In the genomic region with DNA sequence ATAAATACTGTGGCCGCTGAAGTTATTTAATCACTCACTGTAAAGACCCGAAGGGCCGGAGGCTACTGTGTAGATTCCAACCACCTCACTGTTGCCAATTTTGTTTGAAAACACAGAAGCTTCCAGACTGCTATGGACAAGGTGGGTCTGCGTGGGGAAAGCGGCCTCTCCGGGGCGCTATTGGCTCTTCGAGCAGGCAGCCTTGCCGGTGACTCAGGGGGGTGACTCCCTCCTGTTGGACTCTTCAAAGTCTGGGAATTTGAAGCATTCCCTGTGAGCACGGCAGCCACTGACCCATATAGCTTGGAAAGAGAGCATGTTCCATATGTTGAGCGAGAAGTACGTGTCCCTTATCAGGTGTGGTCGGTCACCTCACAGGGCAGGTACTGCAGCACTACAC, we compare ENCODE assay signal across 17 mouse cellular contexts. TPM values are rescaled to one million over a fixed set of nuclear protein-coding genes. Genes with fewer than 3 reads are reported as not detected.
DNase-seq lines count a peak whose midpoint lies in the region; ATAC-seq and TF ChIP-seq lines count a peak whose summit lies in the region.
"Had no signal": no experiment of that assay in that cellular context is flagged by ENCODE, and none has a peak within 500 bp of the region (broad histone marks: within the 10 kb centered on the region; RNA-seq: fewer than 3 reads in every experiment).

No protein-coding gene starts in this region.

- TF ChIP-seq EP300 in lung, postnatal 0 days (IDR thresholded peaks at IDR 0.05) = peak; percentile 66
- TF ChIP-seq EP300 in stomach, postnatal 0 days (optimal IDR thresholded peaks at IDR 0.05) = no peak

- peak overlapping the region; percentile 98 for H3K4me2 ChIP-seq in heart, embryonic 14.5 days (ENCODE audit: low read length)
- peak overlapping the region; percentile 85; the same call in 1 of the 2 replicates for H3K4me2 ChIP-seq in lung, postnatal 0 days (replicated peaks; ENCODE audit: low read depth, low read length)
- no peak overlapping the region for H3K4me2 ChIP-seq in stomach, postnatal 0 days (replicated peaks; ENCODE audit: low read depth)

- no peak overlapping the region for H3K9ac ChIP-seq in heart, embryonic 14.5 days (ENCODE audit: low read length)
- peak overlapping the region; percentile 23; the same call in 1 of the 2 replicates for H3K9ac ChIP-seq in lung, postnatal 0 days (replicated peaks; ENCODE audit: low read depth)
- H3K9ac ChIP-seq in stomach, postnatal 0 days (ENCODE audit: low read length) = no peak overlapping the region
- H3K9ac ChIP-seq: forebrain, embryonic 15.5 days; liver, embryonic 12.5 days had no signal

- DNase-seq in adrenal gland, adult 2 months = peak; percentile 39
- DNase-seq in adrenal gland, postnatal 10 days = no peak
- DNase-seq in heart, adult 9 months (ENCODE audit: low spot score in 2 of 2) = no peak
- peak; percentile 76 for DNase-seq in lung, postnatal 0 days (ENCODE audit: low spot score)
- no peak for DNase-seq in lung, postnatal 10 days
- peak; percentile 35 for DNase-seq in stomach, postnatal 0 days (ENCODE audit: low spot score)
- DNase-seq in cerebellum, adult 11-12 months = no peak
- DNase-seq: cerebellum, adult 11 months; kidney, adult 2 months; layer of hippocampus, adult 9-11 months; retina, postnatal 1 day had no signal

- H3K36me3 ChIP-seq in heart, embryonic 14.5 days (ENCODE audit: control insufficient read depth, insufficient read depth, low read length) = no peaks in the 10 kb centered on the region
- no peaks in the 10 kb centered on the region for H3K36me3 ChIP-seq in lung, postnatal 0 days (ENCODE audit: insufficient read depth, low read length)
- no peaks in the 10 kb centered on the region for H3K36me3 ChIP-seq in stomach, postnatal 0 days (ENCODE audit: control insufficient read depth, insufficient read depth, low read length)
- H3K36me3 ChIP-seq: forebrain, embryonic 15.5 days; liver, embryonic 12.5 days; midbrain, embryonic 15.5 days; neural tube, embryonic 13.5 days had no signal

- H3K4me1 ChIP-seq in heart, embryonic 14.5 days (ENCODE audit: control insufficient read depth in 2 of 2, insufficient read depth in 2 of 2, low read length in 2 of 2) = peaks cover 9 to 13% of the 10 kb centered on the region in 2 experiments
- peaks cover 15% of the 10 kb centered on the region; the same call in 1 of the 2 replicates for H3K4me1 ChIP-seq in lung, postnatal 0 days (ENCODE audit: insufficient read depth, low read depth, low read length)
- H3K4me1 ChIP-seq in stomach, postnatal 0 days (replicated peaks; ENCODE audit: control insufficient read depth, insufficient read depth) = no peaks in the 10 kb centered on the region; the same call in 1 of the 2 replicates

- H3K4me3 ChIP-seq in heart, embryonic 14.5 days (ENCODE audit: control insufficient read depth in 1 of 2, insufficient read depth in 1 of 2, low read depth in 1 of 2, low read length in 2 of 2) = peak overlapping the region in 1 of 2 experiments; percentile 61; a peak in 2 of 4 replicates
- H3K4me3 ChIP-seq in lung, postnatal 0 days (ENCODE audit: low read depth, low read length) = no peak overlapping the region
- H3K4me3 ChIP-seq in stomach, postnatal 0 days (ENCODE audit: low read depth, low read length) = no peak overlapping the region

- WGBS in heart, embryonic 14.5 days = 30% methylated on average over 13 of the region's 13 CpGs
- 27% methylated on average over 13 of the region's 13 CpGs for WGBS in lung, postnatal 0 days
- 34% methylated on average over 13 of the region's 13 CpGs for WGBS in stomach, postnatal 0 days

- no peaks in the 10 kb centered on the region for H3K9me3 ChIP-seq in heart, embryonic 14.5 days (ENCODE audit: control insufficient read depth, low read length)
- H3K9me3 ChIP-seq in lung, postnatal 0 days (ENCODE audit: low read length) = no peaks in the 10 kb centered on the region
- H3K9me3 ChIP-seq in stomach, postnatal 0 days (ENCODE audit: control insufficient read depth, low read length) = no peaks in the 10 kb centered on the region
- H3K9me3 ChIP-seq: forebrain, embryonic 15.5 days; liver, embryonic 12.5 days; midbrain, embryonic 15.5 days; neural tube, embryonic 13.5 days had no signal

- no peak for ATAC-seq in heart, embryonic 14.5 days (ENCODE audit: insufficient number of reproducible peaks, insufficient read depth, low FRiP score, low read depth)
- ATAC-seq in lung, postnatal 0 days = peak; percentile 5
- no peak for ATAC-seq in stomach, postnatal 0 days (ENCODE audit: low FRiP score, low TSS enrichment)
- ATAC-seq: liver, embryonic 12.5 days had no signal

- TF ChIP-seq CTCF in lung, postnatal 0 days (IDR thresholded peaks at IDR 0.05) = peak; percentile 44
- peak; percentile 37 for TF ChIP-seq CTCF in stomach, postnatal 0 days (IDR thresholded peaks at IDR 0.05; ENCODE audit: low read depth)

- peaks cover 23% of the 10 kb centered on the region for H3K27me3 ChIP-seq in heart, embryonic 14.5 days (ENCODE audit: control insufficient read depth, insufficient read depth, low read length)
- H3K27me3 ChIP-seq in lung, postnatal 0 days (replicated peaks; ENCODE audit: insufficient read depth, low read length) = peaks cover 8% of the 10 kb centered on the region; the same call in 1 of the 2 replicates
- no peaks in the 10 kb centered on the region for H3K27me3 ChIP-seq in stomach, postnatal 0 days (ENCODE audit: control insufficient read depth, insufficient read depth, low read length)

- no peak overlapping the region for H3K27ac ChIP-seq in heart, embryonic 14.5 days (replicated peaks in 1 of 2; ENCODE audit: control insufficient read depth in 1 of 2, insufficient read depth in 1 of 2, low read depth in 2 of 2, low read length in 2 of 2)
- H3K27ac ChIP-seq in lung, postnatal 0 days (ENCODE audit: low read length) = peak overlapping the region; percentile 47
- H3K27ac ChIP-seq in stomach, postnatal 0 days (replicated peaks) = no peak overlapping the region
- H3K27ac ChIP-seq: forebrain, embryonic 15.5 days; liver, embryonic 12.5 days; macrophage; midbrain, embryonic 15.5 days; neural tube, embryonic 13.5 days had no signal

RNA-seq across cellular contexts. Expression of a gene that starts 1.2 kb away (rescaled TPM):
- 10 to 100 TPM; 22.2 to 29.5 TPM for total RNA-seq in adrenal gland, adult 2 months (2021)
- 26.3 and 26.9 TPM in 2 replicates for polyA plus RNA-seq in adrenal gland, adult 2 months (2012; rRNA removed)
- total RNA-seq in adrenal gland, postnatal 10 days (2021) = 10 to 100 TPM; 31.6 TPM
- 6.0 and 6.3 TPM in 2 replicates for polyA plus RNA-seq in heart, embryonic 14.5 days (2014; fragmentation: Nextera tagmentation; extraction: Ambion mirVana)
- 14.6 and 19.2 TPM in 2 replicates for polyA plus RNA-seq in lung, postnatal 0 days (2015; fragmentation: Nextera tagmentation; extraction: Ambion mirVana)
- 10.0 and 13.1 TPM in 2 replicates for polyA plus RNA-seq in stomach, postnatal 0 days (2015; fragmentation: Nextera tagmentation; extraction: Ambion mirVana)

RNA-seq across cellular contexts. Expression of a gene that starts 52.8 kb away (rescaled TPM):
- total RNA-seq in adrenal gland, adult 2 months (2021) = 100 to 1,000 TPM; 120 to 197 TPM
- polyA plus RNA-seq in adrenal gland, adult 2 months (2012; rRNA removed) = 146 and 154 TPM in 2 replicates
- 100 to 1,000 TPM; 102 to 133 TPM for total RNA-seq in adrenal gland, postnatal 10 days (2021)
- polyA plus RNA-seq in heart, embryonic 14.5 days (2014; fragmentation: Nextera tagmentation; extraction: Ambion mirVana) = 8.6 and 8.9 TPM in 2 replicates
- polyA plus RNA-seq in lung, postnatal 0 days (2015; fragmentation: Nextera tagmentation; extraction: Ambion mirVana) = 44.8 and 45.8 TPM in 2 replicates
- 11.8 and 12.3 TPM in 2 replicates for polyA plus RNA-seq in stomach, postnatal 0 days (2015; fragmentation: Nextera tagmentation; extraction: Ambion mirVana)

Comparison
In these comparisons a context has a peak if more than half of its experiments do, and no peak if none do; other contexts are left out.
1. DNase-seq: peak in adrenal gland, adult 2 months (single experiment), lung, postnatal 0 days (single experiment) and stomach, postnatal 0 days (single experiment); none in adrenal gland, postnatal 10 days (single experiment), heart, adult 9 months (0 of 2), lung, postnatal 10 days (single experiment) and cerebellum, adult 11-12 months (single experiment).